Mouse (Mus musculus) embryonic fibroblast, embryonic 13.5 days (primary cell): ENCODE results near the gene Gm28778.

Experiments used
- CTCF ChIP-seq: IDR thresholded peaks from 2 replicates; pipeline ENCODE4 v1.5.1; 2011; ENCODE audit warnings: mild to moderate bottlenecking, control low read depth, low read length, moderate library complexity, borderline replicate concordance; ENCODE audit not compliant: insufficient read depth
- POLR2A ChIP-seq: IDR thresholded peaks from 2 replicates; pipeline ENCODE4 v1.6.1; 2011; ENCODE audit warnings: low read depth, mild to moderate bottlenecking, control low read depth, low read length, moderate library complexity

DNA sequence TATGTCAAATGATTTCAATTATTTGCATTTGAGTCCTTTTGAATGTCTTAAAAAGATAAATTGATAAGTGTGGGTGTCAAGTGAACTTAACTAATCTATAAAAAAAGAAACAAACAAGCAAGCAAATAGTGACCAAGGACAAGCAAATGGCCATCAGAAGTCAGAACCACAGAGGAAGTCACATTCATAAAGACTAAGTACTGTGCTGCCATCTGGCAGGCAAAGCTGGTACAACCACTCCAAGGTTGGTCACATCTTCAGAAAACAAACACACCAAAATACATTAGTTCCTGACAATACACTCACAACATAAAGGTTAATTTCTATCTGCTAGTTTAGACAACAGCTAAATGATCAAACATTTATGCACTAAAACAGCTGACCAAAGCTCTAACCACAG is 24.3 kb upstream of the Gm28778 start:
- TF ChIP-seq CTCF (no peak), POLR2A (no peak)
